In genomic region chr6:55037799-55038670, GRCm38 (mm10) we compare ENCODE assay signal across 8 mouse cellular contexts. TPM values are rescaled to one million over a fixed set of nuclear protein-coding genes. Genes with fewer than 3 reads are reported as not detected.
DNase-seq lines count a peak whose midpoint lies in the region; ATAC-seq and TF ChIP-seq lines count a peak whose summit lies in the region.

TSS of gene Gars (plus strand) at chr6:55038007.

- peaks cover 22% of the 10 kb centered on the region for H3K4me1 ChIP-seq in forebrain, embryonic 15.5 days
- no peaks in the 10 kb centered on the region for H3K4me1 ChIP-seq in lung, adult 2 months (ENCODE audit: control insufficient read depth, insufficient read depth, low read length)

- no peaks in the 10 kb centered on the region for H3K9me3 ChIP-seq in forebrain, embryonic 15.5 days

- peak within 1 kb of the TSS; percentile 97 for H3K27ac ChIP-seq in forebrain, embryonic 15.5 days (replicated peaks)

- TF ChIP-seq CTCF in lung, adult 2 months (IDR thresholded peaks at IDR 0.05; ENCODE audit: insufficient read depth, low read length): no peak

- no peaks in the 10 kb centered on the region for H3K27me3 ChIP-seq in forebrain, embryonic 15.5 days

- no peaks in the 10 kb centered on the region for H3K36me3 ChIP-seq in forebrain, embryonic 15.5 days

- WGBS in forebrain, embryonic 15.5 days: under 1% methylated on average over 87 of the region's 87 CpGs
- WGBS in lung, adult 2 months: under 1% methylated on average over 87 of the region's 87 CpGs

- peak within 1 kb of the TSS; percentile 98 for H3K9ac ChIP-seq in forebrain, embryonic 15.5 days (replicated peaks)

- peak; percentile 84 for DNase-seq in ES-CJ7 (ENCODE audit: low read depth, low spot score)
- peak; percentile 84 for DNase-seq in cerebellum, adult 11 months
- peak; percentile 82 for DNase-seq in heart, postnatal 25 days (ENCODE audit: low spot score)
- DNase-seq in layer of hippocampus, adult 18-20 months (ENCODE audit: low spot score in 2 of 2): peak; percentile 89 to 93
- DNase-seq in lung, adult 2 months: peak; percentile 84
- peak; percentile 80 to 83 for DNase-seq in thymus, adult 18-20 months

- peak within 1 kb of the TSS; percentile 55 for H3K4me2 ChIP-seq in forebrain, embryonic 15.5 days (replicated peaks)

- peak; percentile 98 for ATAC-seq in forebrain, embryonic 15.5 days (replicated peaks)
- peak; percentile 88 for ATAC-seq in neutrophil, adult 5-6 weeks (ENCODE audit: extremely low read depth, insufficient number of reproducible peaks, low FRiP score, poor library complexity, severe bottlenecking)

- intact Hi-C loops in heart, postnatal 25 days (cut with DNase I): no loop called here

- TF ChIP-seq POLR2A in lung, adult 2 months (IDR thresholded peaks at IDR 0.05; ENCODE audit: borderline replicate concordance, extremely low read depth, low read depth, low read length): peak; percentile 72; the same call in 1 of the 2 replicates

- peak within 1 kb of the TSS; percentile 99 for H3K4me3 ChIP-seq in forebrain, embryonic 15.5 days
- H3K4me3 ChIP-seq in lung, adult 2 months (replicated peaks; ENCODE audit: extremely low read depth, low read depth, low read length): peak within 1 kb of the TSS; percentile 87

RNA-seq across cellular contexts. Expression of gene Gars, which starts in this region (rescaled TPM):
- 218 and 219 TPM in 2 replicates for polyA plus RNA-seq in forebrain, embryonic 15.5 days (2015; fragmentation: Nextera tagmentation; extraction: Ambion mirVana)
- 10 to 100 TPM; 57.5 to 61.3 TPM for total RNA-seq in heart, postnatal 25 days (2021)
- total RNA-seq in layer of hippocampus, adult 18-20 months (2021): 100 to 1,000 TPM; 123 to 131 TPM
- 26.7 and 32.4 TPM in 2 replicates for polyA plus RNA-seq in lung, adult 2 months (2012; rRNA removed)
- total RNA-seq in neutrophil, adult 5-6 weeks (2017): 50.6 and 58.1 TPM in 2 replicates

Comparison
In these comparisons a context has a peak if more than half of its experiments do, and no peak if none do; other contexts are left out.
1. Peak in every context shown above with its lines: DNase-seq, ATAC-seq, H3K4me3 ChIP-seq and H3K27ac ChIP-seq.